Mouse (Mus musculus): ENCODE measurements at regions not wholly inside any gene's neighbourhood (a gene's known extent, or its start where the extent isn't known, plus 50 kb on each side); places are given as distances from the start of the nearest gene placed in this dataset.

DNA sequence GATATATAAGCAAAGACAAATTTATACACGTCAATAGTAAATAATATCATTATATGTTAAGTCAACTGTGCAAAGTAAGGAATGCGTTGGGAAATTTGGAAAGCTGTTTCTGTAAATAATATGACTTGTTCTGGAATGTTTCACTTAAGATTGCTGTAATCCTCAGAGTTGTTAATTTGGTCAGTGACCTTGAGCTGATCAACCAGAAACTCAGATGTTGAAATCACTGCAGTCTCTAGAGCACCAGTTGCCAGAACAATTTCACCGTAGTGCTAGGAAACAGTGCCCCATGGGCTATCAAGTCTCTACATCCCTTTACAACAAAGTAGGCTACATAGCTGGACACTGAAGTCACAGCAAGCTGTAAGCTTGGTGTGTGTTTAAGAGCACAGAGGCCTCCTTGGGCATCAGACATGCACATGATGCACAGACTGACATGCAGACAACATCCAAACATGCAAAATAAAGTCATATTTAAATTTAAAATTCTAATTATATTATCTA is 212.6 kb downstream of the Pik3r1 start:
- DNase-seq (ENCODE audit: low spot score in 2 of 2): no peak

GRCm38 (mm10) chr13:101553131-101553549 is 214.9 kb downstream of the Pik3r1 start:
- peak; percentile 49 to 51 for DNase-seq (ENCODE audit: low spot score in 2 of 2)

DNA sequence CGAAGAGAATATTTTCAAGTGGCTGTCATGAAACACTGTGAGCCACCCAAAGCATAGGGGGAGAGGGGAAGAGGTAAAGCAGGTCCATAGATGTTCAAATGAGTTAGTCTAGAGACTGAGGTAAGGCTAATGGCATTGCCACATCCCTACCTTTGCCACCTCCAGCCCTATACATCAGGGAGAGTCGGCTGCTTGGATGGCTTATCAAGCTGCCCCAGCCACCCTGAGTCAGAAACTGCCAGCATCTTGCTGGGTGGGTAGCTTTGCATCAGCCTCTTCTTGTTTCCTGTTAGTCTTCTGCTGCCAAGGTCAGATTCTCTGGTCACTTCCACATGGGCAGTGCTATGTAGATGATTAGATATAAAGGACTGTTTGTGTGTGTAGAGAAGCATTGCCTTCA is 215.6 kb downstream of the Pik3r1 start:
- DNase-seq (ENCODE audit: low spot score in 2 of 2): peak; percentile 60 to 81

- peak; percentile 66 to 86 for DNase-seq (ENCODE audit: low spot score in 2 of 2)
Observed at GRCm38 (mm10) chr13:101551068-101551467, 216.9 kb downstream of the Pik3r1 start.

DNA sequence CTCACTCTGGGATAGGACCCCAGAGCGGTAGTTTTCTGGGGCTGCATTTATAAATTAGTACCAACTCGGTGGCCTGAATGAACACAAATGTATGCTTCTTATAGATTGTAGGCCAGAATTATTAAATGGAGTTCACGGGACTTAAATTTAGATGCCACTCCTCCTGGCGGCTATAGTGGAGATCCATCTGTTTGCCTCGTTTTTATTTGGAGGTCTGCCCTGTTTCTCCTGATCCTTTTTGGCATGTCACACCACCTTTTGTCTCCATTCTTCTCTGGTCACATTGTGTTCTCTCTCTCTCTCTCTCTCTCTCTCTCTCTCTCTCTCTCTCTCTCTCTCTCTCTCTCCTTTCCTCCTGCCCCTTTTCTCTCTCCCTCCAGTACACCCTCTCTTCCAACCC is 217.5 kb downstream of the Pik3r1 start:
- no peak for DNase-seq (ENCODE audit: low spot score in 2 of 2)

- DNase-seq (ENCODE audit: low spot score in 2 of 2): peak; percentile 41 to 47
Observed at GRCm38 (mm10) chr13:101547887-101548286, 220.1 kb downstream of the Pik3r1 start.

DNA sequence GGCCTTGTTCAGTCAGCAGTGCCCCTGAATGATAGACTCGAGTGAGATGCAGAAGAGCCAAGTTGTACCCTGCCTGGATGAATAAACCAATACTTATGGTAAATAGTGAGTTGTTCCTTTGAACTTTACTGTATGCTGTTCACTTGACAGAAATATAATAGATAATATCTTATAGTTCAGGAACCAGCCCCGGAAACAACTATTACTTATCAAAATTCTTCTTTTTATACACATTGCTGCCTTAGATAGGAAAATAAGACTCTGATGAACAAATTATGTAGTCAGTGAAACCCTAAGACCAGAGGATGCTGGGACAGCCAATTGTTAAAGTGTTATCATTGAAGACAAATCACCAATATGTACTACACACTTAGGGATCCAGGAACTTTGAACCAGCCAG is 220.7 kb downstream of the Pik3r1 start:
- DNase-seq (ENCODE audit: low spot score in 2 of 2): no peak

GRCm38 (mm10) chr13:101545344-101546181 is 222.5 kb downstream of the Pik3r1 start:
- peak; percentile 77 to 84 for DNase-seq (ENCODE audit: low spot score in 2 of 2)

- peak in 1 of 2 experiments; percentile 46 for DNase-seq (ENCODE audit: low spot score in 2 of 2)
Observed at GRCm38 (mm10) chr13:101540391-101541191, 227.4 kb downstream of the Pik3r1 start.

DNA sequence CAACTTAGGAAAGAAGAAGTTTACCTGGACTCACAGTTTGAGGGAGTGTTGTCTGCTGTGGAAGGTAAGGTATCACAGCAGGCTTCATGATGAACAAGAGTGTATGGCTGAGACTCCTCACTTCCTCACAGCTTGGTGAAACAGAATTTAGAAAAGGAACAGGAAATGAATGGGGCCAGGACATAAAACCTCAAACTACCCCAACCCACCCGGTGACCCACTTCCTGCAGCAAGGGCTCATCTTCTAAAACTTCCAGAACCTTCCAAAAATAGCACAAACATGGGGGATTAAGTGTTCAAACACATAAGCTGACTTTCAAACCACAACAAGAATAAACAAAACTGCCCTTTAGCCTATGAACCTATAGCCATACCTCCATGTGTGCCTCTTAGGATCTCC is 229.9 kb downstream of the Pik3r1 start:
- no peak for DNase-seq (ENCODE audit: low spot score in 2 of 2)

- DNase-seq (ENCODE audit: low spot score in 2 of 2): no peak
Observed at GRCm38 (mm10) chr13:101536019-101536418, 232.0 kb downstream of the Pik3r1 start.

DNA sequence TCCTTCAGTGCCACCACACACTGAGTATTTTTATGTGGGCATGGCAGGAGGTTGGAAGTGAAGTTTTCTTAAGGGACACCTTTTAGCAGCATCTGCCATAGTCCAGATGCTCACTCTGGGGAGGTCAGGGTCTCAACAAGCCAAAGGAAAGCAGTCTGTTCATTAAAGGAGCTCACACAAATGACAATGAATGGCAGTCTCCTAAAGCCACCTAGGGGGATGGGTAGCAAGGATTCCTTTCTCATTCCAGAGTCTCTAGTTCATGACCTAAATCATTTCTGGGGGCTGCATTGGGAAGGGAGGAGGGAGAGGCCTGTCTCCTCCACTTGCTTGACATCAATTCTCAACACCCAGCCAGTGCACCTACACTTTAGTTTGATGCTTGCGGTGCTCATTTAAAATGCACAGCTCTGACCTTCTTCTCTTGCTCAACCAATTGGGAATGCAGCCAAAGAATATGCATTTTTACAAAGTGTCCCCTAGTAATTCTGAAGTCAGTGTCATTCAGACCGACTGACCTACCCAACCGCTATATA is 232.6 kb downstream of the Pik3r1 start:
- no peak for DNase-seq (ENCODE audit: low spot score in 2 of 2)

- no peak for DNase-seq (ENCODE audit: low spot score in 2 of 2)
Observed at GRCm38 (mm10) chr13:101534490-101534889, 233.5 kb downstream of the Pik3r1 start.

GRCm38 (mm10) chr13:101532913-101533312 is 235.1 kb downstream of the Pik3r1 start:
- DNase-seq (ENCODE audit: low spot score in 2 of 2): no peak

GRCm38 (mm10) chr13:101527691-101528090 is 240.3 kb downstream of the Pik3r1 start:
- no peak for DNase-seq (ENCODE audit: low spot score in 2 of 2)

- no peak for DNase-seq (ENCODE audit: low spot score in 2 of 2)
Observed at GRCm38 (mm10) chr13:101524781-101525180, 243.2 kb downstream of the Pik3r1 start.

GRCm38 (mm10) chr13:101524223-101524622 is 243.8 kb downstream of the Pik3r1 start:
- no peak for DNase-seq (ENCODE audit: low spot score in 2 of 2)

GRCm38 (mm10) chr13:101523492-101523891 is 244.5 kb downstream of the Pik3r1 start:
- DNase-seq (ENCODE audit: low spot score in 2 of 2): no peak

GRCm38 (mm10) chr13:101522597-101522996 is 245.4 kb downstream of the Pik3r1 start:
- no peak for DNase-seq (ENCODE audit: low spot score in 2 of 2)

DNA sequence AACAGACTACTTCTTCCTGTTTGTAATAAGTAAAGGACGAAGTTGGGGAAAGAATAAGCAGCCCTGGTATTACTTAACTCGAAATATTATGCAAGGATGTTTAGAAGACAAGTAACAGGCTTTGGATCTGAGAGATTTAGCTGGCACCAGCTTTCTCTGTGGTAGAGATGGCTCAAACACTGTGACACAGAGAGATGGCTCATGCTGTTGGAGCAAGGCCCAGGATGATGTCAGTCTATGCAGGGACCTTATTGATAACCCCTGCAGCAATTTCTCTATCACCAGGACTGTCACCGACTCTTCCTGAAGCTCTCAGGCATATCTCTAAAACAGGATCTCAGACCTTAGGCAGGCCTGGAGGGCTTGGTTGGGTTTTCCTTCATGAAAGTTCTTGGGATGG is 254.7 kb downstream of the Pik3r1 start:
- DNase-seq (ENCODE audit: low spot score in 2 of 2): no peak

- peak; percentile 30 to 47 for DNase-seq (ENCODE audit: low spot score in 2 of 2)
Observed at GRCm38 (mm10) chr13:101509946-101510345, 258.1 kb downstream of the Pik3r1 start.

DNA sequence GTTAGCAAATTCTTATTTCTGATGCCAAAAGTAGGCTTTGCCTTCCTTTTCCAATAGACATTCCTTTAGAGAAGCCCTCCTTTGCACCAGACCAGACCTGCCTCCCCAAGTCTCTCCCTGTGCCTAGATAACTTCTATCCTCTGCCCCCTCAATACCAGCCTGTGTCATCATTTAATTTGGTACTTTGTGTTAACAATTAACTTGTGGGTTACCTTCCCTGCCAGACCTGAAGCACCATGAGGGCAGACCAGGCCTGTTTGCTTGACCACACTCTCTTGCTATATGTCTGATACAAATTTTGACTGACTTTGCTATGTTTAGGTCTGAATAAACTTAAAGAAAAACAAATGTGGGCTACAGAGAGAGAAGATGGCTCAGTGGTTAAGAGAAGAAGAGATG is 259.7 kb downstream of the Pik3r1 start:
- no peak for DNase-seq (ENCODE audit: low spot score in 2 of 2)
